Mouse (Mus musculus) intestine, postnatal 0 days (tissue): ENCODE data around the gene Sfxn5. TPM values are rescaled to one million over a fixed set of nuclear protein-coding genes. Genes with fewer than 3 reads are reported as not detected.

Source experiments
- ATAC-seq: fragments of 200-750 bp; cut with Nextera tagmentation; 2 replicates; pipeline ENCODE4 v1.8.0; 2017; ENCODE audit warnings: mild to moderate bottlenecking, moderate TSS enrichment, moderate library complexity
- H3K27ac ChIP-seq: fragments of 300-500 bp; sonication (generic); 2 replicates; pipeline ENCODE4 v1.5.1; 2014; ENCODE audit warnings: mild to moderate bottlenecking, low read depth, low read length, moderate library complexity
- H3K27me3 ChIP-seq: fragments of 300-500 bp; sonication (generic); replicated peaks from 2 replicates; pipeline ENCODE4 v1.6.1; 2014; ENCODE audit warnings: low read length, mixed read lengths; ENCODE audit not compliant: control insufficient read depth, insufficient read depth
- H3K36me3 ChIP-seq: fragments of 300-500 bp; sonication (generic); 2 replicates; pipeline ENCODE4 v1.6.1; 2014; ENCODE audit warnings: mild to moderate bottlenecking, moderate library complexity; ENCODE audit not compliant: control insufficient read depth, insufficient read depth
- H3K4me1 ChIP-seq: fragments of 300-500 bp; sonication (generic); replicated peaks from 2 replicates; pipeline ENCODE4 v1.6.1; 2014; ENCODE audit warnings: antibody characterized with exemption, low read length, mixed read lengths; ENCODE audit not compliant: control insufficient read depth, insufficient read depth
- H3K4me2 ChIP-seq: fragments of 300-500 bp; sonication (generic); replicated peaks from 2 replicates; pipeline ENCODE4 v1.6.1; 2014; ENCODE audit warnings: low read depth, mild to moderate bottlenecking, moderate library complexity
- H3K4me3 ChIP-seq: fragments of 300-500 bp; sonication (generic); 2 replicates; pipeline ENCODE4 v1.5.1; 2014; ENCODE audit warnings: low read depth, low read length
- H3K9ac ChIP-seq: fragments of 300-500 bp; sonication (generic); 2 replicates; pipeline ENCODE4 v1.6.1; 2014; ENCODE audit warnings: mild to moderate bottlenecking, low read depth, low read length
- H3K9me3 ChIP-seq: fragments of 300-500 bp; sonication (generic); 2 replicates; pipeline ENCODE4 v1.6.1; 2016; ENCODE audit warnings: mixed run types; ENCODE audit not compliant: control insufficient read depth
- CTCF ChIP-seq: sonication (generic); IDR thresholded peaks from 2 replicates; pipeline ENCODE4 v1.5.1; 2016; ENCODE audit warnings: low read depth, mild to moderate bottlenecking, control low read depth, antibody characterized with exemption, moderate library complexity
- WGBS: fragments of 180-500 bp; shearing (Covaris S2); extraction: QIAGEN DNeasy Blood & Tissue Kit; methylation state at CpG from one replicate; pipeline ENCODE4 v1.1.7; 2014; 5-methylcytosine and 5-hydroxymethylcytosine counted together
- polyA plus RNA-seq: library from polyadenylated mRNA; unstranded; fragments of >200 nt; fragmentation: Nextera tagmentation; extraction: Ambion mirVana; gene quantifications from 2 replicates; pipeline ENCODE4 v1.2.1, GENCODE M21; 2015

Sfxn5 gene
- polyA plus RNA-seq, 1 experiment from 2014 or later = 3.4 TPM

DNA sequence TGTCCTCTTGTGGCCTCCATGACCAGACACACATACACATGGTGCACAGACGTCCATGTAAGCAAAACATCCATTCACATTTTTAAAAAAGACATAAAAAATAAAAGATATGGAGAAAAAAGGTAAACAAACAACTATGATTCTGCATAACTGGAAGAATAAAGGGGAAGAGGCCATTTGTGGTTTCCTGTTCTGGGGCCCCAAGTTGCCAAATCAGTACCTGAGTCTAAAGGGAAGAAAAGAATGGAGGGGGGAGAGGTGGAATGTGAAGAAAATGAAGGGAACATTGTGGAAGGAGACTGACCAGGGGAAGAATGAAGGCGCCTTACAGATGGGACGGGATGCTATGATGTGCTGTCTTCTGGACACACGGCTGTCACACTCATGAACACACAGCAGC is 6.7 kb downstream of the Sfxn5 start:
- Histone ChIP-seq H3K9me3 (no peaks in the 10 kb centered on the region), H3K27ac (no peak overlapping the region), H3K36me3 (no peaks in the 10 kb centered on the region), H3K4me1 (no peaks in the 10 kb centered on the region), H3K27me3 (no peaks in the 10 kb centered on the region), H3K4me3 (no peak overlapping the region), H3K4me2 (no peak overlapping the region), H3K9ac (no peak overlapping the region)
- 80% methylated on average over 4 of the region's 4 CpGs for WGBS
- no peak for ATAC-seq
- TF ChIP-seq CTCF = no peak

DNA sequence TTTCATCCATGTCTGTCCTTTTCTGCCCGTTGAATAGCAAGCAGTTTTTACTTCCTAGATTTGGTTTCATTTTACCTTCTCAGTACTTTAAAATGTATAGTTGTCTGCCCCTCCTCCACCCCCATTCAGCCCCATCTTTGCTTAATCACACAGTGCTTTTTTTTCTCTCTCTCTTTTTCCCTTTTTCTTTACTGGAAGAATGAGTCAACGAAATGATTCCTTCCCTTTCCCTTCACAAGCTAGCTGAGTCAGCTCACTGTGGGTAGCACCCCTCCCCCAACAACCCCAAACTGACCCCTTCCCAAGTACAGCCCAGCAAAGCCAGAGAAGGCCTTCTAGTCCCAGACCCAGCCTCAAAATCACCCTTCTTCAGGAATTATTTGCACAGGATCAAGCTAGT is 8.1 kb downstream of the Sfxn5 start:
- H3K4me3 ChIP-seq = no peak overlapping the region
- no peaks in the 10 kb centered on the region for H3K27me3 ChIP-seq
- no peaks in the 10 kb centered on the region for H3K36me3 ChIP-seq
- no peaks in the 10 kb centered on the region for H3K9me3 ChIP-seq
- no peak overlapping the region for H3K9ac ChIP-seq
- no peak for ATAC-seq
- no peak overlapping the region for H3K4me2 ChIP-seq
- no peak for TF ChIP-seq CTCF
- 20% methylated on average over 2 of the region's 2 CpGs for WGBS
- no peaks in the 10 kb centered on the region for H3K4me1 ChIP-seq
- no peak overlapping the region for H3K27ac ChIP-seq

DNA sequence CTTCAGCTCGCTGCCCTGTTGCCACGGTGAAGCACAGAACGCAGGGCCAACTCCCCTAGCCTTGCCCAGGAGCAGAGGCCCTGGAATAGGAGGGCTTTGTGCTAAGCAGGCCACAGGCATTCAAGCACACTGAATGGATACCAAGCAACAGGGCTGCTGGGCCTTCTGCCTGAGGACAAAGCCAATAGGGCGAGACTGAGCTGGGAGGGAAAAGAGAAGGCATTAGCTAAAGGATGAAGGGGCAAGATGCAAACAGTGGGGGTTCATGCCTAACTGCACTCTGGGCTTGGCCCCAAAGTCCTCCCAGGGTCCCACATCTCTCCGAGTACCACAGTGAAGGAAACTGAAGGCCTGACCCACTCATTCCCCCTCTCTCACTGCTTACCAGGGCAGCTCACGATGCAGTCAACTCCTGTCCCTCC is 12.8 kb downstream of the Sfxn5 start:
- H3K27ac ChIP-seq = no peak overlapping the region
- WGBS = 83% methylated on average over 6 of the region's 6 CpGs
- H3K4me1 ChIP-seq = no peaks in the 10 kb centered on the region
- H3K4me2 ChIP-seq = no peak overlapping the region
- H3K9me3 ChIP-seq = no peaks in the 10 kb centered on the region
- no peaks in the 10 kb centered on the region for H3K36me3 ChIP-seq
- H3K4me3 ChIP-seq = no peak overlapping the region
- ATAC-seq = no peak
- no peak for TF ChIP-seq CTCF
- H3K9ac ChIP-seq = no peak overlapping the region
- H3K27me3 ChIP-seq = no peaks in the 10 kb centered on the region

DNA sequence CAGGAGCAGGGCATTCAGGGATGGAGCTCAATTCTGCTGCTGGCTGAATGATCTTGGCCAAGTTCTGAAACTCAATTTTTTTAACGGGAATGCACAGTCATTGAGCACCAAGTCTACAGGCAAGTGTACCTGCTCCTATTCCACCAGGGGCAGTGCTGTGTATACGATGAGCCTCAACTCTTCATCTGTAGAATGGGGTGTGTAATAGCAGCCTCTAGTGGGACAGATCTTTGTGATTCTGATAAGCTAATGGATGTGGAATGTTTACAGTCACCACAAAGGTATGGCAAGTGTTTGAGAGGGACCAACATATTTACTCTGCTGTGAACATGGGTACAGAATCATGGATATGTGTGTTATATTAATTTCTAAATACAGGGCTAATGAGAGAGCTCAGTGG is 17.0 kb downstream of the Sfxn5 start:
- no peak for ATAC-seq
- H3K27me3 ChIP-seq = no peaks in the 10 kb centered on the region
- H3K27ac ChIP-seq = no peak overlapping the region
- H3K36me3 ChIP-seq = no peaks in the 10 kb centered on the region
- H3K9me3 ChIP-seq = no peaks in the 10 kb centered on the region
- H3K4me1 ChIP-seq = no peaks in the 10 kb centered on the region
- no peak overlapping the region for H3K9ac ChIP-seq
- WGBS = 94% methylated on average over 2 of the region's 2 CpGs
- no peak for TF ChIP-seq CTCF
- H3K4me3 ChIP-seq = no peak overlapping the region
- H3K4me2 ChIP-seq = no peak overlapping the region

DNA sequence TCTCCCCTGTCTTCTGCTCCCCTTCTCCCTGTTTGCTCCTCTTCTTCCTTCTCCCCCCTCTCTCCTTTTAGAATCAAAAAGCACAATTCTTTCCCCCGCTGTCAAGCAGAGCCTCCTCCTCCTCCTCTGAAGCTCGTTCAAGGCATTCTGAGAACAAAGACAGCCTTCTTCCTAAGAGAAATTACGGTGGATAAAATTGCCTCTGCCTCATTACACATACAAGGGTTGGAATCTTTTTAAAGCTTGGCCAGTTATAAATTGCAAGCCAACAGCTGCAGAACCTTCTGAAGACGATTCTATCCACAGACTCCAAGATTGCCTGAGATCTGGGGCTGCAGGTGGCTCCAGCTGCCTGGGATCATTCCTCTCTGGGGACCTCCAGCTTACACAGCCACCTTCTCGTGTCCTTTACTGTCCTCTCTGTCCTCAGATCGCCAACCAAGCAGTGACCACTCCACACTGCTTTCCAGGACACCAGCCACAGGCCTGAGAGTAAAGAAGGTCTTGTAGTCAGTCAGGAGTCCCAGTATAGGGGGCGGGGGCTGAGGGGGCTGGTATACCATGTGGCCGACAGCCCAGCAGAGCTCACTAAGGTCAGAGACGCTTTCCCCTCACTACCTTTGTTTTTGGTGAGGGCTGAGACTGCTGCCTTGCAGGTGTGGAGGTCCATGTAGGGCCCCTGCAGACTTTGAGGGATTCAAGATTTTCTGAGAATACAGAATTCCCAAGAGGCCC is 19.0 kb downstream of the Sfxn5 start:
- 57% methylated on average over 9 of the region's 9 CpGs for WGBS
- TF ChIP-seq CTCF = no peak
- ATAC-seq = no peak

DNA sequence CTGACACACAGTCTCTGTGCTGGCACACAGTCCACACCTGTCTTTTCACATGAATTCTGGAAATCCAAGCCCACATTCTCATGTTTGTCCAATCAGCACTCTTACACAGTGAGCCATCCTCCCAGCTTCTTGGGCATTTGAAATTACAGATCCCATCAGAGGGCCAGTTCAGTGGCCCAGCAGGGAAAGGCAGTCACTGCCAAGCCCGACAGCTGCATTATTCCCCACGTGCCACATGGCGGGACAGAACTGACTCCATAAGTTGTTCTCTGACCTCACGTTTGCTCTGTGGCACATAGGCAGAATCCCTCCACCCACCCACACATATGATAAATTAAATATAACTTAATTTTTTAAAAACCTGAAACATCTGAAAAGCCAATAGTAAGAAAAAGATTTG is 25.3 kb downstream of the Sfxn5 start:
- no peaks in the 10 kb centered on the region; the same call in 1 of the 2 replicates for H3K4me1 ChIP-seq
- no peak overlapping the region for H3K9ac ChIP-seq
- no peak overlapping the region for H3K4me2 ChIP-seq
- H3K4me3 ChIP-seq = no peak overlapping the region
- no peak for ATAC-seq
- H3K27me3 ChIP-seq = no peaks in the 10 kb centered on the region
- 84% methylated on average over 4 of the region's 4 CpGs for WGBS
- no peaks in the 10 kb centered on the region for H3K36me3 ChIP-seq
- no peak overlapping the region for H3K27ac ChIP-seq
- no peak for TF ChIP-seq CTCF
- H3K9me3 ChIP-seq = no peaks in the 10 kb centered on the region

More for the DNA sequence above, 19.0 kb downstream of the Sfxn5 start:
- Histone ChIP-seq H3K4me2 (no peak overlapping the region), H3K9ac (no peak overlapping the region), H3K27me3 (no peaks in the 10 kb centered on the region), H3K4me3 (no peak overlapping the region), H3K36me3 (no peaks in the 10 kb centered on the region), H3K9me3 (no peaks in the 10 kb centered on the region), H3K4me1 (no peaks in the 10 kb centered on the region), H3K27ac (no peak overlapping the region)
